Mouse (Mus musculus) left cerebral cortex, adult 2 months (tissue): ENCODE results near the gene Nudt17. TPM values are rescaled to one million over a fixed set of nuclear protein-coding genes. Genes with fewer than 3 reads are reported as not detected.
"Not testable (repeated sequence)": the region's sequence is repeated elsewhere in the genome, so short reads cannot be mapped to it uniquely, and the experiment has no call there.

ENCODE experiments used
- DNase-seq, 2 experiments: peaks; one replicate each; pipeline ENCODE4 v3.0.0; 2021 to 2022; ENCODE audit warnings: low spot score in 2 of 2, mixed read lengths in 1 of 2; ENCODE audit errors: extremely low spot score in 1 of 2
- H3K27ac ChIP-seq: fragments of 200-600 bp; 2 replicates; pipeline ENCODE4 v1.8.1; 2022
- H3K4me3 ChIP-seq: fragments of 200-600 bp; 2 replicates; pipeline ENCODE4 v1.8.1; 2022
- CTCF ChIP-seq: fragments of 200-600 bp; IDR thresholded peaks from 2 replicates; pipeline ENCODE4 v1.8.1; 2022; ENCODE audit warnings: antibody characterized with exemption, mild to moderate bottlenecking, moderate library complexity
- intact Hi-C: fragments of 180-260 bp; cut with DNase I; formaldehyde crosslinking; loops from one replicate; pipeline ENCODE4 v1.15.1; 2025
- total RNA-seq, 2 experiments: library from RNA; stranded (reverse); gene quantifications; 2 replicates each; pipeline ENCODE4 v1.2.3; 2021

Gene Nudt17
- total RNA-seq, 2 experiments from 2014 or later = 8.7 to 10.4 TPM

DNA sequence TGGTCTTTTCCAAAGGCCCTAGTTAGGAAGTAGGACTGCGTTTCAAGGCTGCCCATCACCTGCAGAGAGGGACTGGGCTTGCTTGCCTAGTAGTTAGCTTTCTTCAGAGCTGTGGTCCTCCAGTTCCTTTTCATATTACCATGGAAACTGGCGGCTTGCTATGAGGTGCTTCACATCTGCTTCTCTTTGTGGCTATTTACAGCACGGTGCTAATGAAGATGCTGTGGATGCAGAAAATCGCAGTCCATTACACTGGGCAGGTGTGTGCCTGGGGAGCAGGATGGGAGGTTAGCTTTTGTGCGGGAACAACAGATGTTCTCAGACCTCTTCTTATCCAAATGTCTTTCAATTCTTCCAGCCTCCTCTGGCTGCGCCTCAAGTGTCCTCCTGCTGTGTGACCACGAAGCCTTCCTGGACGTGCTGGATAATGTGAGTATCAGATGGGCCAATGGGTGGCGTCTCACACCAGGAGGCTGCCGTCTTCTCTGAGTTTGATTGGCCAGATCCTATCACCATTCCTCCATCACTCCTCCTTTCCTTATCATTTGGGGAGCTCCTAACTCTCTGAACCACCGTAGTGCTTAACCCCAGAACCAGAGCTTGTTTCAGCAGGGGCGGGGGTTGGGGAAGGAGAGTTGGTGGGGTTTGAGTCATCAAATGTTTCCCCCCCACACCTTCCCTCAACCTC is 27.9 kb downstream of the Nudt17 start:
- H3K4me3 ChIP-seq = no peak overlapping the region
- intact Hi-C loops = no loop called here
- no peak for DNase-seq
- H3K27ac ChIP-seq = no peak overlapping the region
- no peak for TF ChIP-seq CTCF

DNA sequence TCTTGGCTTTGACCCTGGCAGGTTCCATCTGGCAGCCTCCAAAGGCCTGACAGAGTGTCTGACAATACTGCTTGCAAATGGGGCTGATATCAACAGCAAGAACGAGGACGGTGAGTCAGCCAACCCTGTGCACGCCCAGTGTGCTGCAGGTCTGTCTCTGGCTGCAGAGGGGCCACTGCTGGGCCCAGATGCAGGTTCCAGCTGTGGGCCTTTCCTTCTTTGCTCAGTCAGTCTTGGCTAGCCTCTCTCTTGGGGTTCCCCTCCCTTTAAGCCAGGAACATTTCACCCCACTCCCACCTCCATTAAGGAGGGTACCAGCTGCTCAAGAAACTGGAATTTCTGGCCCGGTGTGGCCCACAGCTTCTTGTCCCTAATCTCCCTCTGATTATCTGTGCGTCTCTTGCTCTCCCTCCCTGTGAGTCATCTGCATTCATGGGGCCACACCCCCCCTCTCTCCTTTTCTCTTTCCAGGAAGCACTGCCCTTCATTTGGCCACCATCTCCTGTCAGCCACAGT is 29.1 kb downstream of the Nudt17 start:
- Histone ChIP-seq H3K27ac (no peak overlapping the region), H3K4me3 (no peak overlapping the region)
- DNase-seq = no peak
- intact Hi-C loops = no loop called here
- TF ChIP-seq CTCF = no peak

DNA sequence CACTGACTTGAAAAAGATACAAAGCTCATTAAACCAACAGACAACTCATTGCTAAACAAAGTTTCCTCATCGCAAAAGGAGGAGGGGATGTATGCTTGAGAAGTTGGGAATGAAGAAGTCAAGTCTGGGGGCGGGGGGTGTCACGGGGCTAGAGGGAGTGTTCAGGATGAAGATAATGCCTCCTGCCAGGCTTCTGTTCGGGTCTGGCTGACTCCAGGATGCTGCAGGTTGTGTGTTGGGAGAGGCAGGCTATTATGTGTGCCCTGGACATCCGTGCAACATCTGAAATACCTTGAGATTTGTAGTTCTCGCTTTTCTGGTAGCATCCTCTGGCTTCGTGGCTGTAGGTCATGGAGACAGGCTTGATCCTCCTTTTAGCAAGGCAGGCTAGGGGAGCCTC is 29.9 kb downstream of the Nudt17 start:
- no peak overlapping the region for H3K27ac ChIP-seq
- intact Hi-C loops = no loop called here
- TF ChIP-seq CTCF = no peak
- H3K4me3 ChIP-seq = no peak overlapping the region
- no peak for DNase-seq

DNA sequence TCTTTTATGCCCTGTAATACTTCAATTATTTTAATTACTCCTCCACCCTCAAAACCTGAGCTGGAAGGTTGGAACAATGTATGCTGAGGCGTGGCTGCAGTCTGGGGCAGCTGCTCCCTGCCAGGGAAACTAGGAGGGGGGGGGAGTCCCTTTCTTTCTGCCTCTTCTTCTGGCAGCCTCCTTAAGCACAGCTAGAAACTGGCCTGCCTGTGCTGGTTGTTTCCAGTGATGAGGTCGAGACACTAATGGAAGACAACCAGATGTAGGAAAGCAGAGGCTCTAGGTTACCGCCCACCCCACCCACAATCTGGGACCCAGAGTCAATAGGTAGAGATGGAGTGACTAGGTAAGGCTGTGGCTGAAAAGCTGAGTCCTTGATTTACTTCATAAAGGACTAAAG is 32.7 kb downstream of the Nudt17 start:
- no peak overlapping the region for H3K27ac ChIP-seq
- no peak for DNase-seq
- no peak for TF ChIP-seq CTCF
- intact Hi-C loops = no loop called here
- H3K4me3 ChIP-seq = no peak overlapping the region

DNA sequence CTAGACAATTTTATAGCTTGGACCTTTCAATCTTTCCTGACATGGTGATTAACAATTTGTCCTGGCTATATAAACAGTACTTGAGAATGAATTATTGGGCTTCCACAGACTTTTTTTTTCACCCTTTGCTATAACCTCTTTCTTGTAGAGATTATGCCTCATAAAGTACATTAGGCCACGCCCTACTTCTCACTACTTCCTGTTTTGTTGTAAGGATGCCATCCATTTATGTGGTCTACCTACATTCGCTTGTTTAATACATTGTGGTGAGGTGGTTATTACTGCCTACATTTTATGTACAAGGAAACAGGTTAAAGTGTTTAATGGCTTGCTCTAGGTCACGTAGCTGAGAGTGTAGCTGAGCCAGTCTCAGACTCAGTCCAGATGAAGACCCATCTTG is 33.2 kb downstream of the Nudt17 start:
- TF ChIP-seq CTCF = no peak
- intact Hi-C loops = no loop called here
- H3K27ac ChIP-seq = no peak overlapping the region
- no peak for DNase-seq
- H3K4me3 ChIP-seq = no peak overlapping the region

DNA sequence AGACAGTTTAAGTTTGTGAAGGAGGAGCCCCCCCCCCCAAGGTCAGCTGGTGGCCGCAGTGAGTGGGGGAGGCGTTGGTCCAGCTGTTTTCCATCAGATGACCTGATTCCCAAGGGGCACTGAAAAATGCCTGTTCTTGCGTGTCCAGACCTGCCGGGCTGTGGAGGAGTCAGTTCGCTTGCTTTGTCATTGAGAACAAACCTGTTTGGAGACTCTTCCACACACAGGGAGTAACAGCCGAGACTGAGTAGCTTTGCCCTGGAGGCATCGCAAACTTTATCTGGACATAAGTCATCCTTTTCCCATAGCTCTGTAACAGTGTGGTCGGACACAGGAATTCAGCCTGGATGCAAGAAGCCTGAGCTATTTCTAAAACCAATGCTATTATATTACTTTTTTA is 33.9 kb downstream of the Nudt17 start:
- no peak for TF ChIP-seq CTCF
- H3K27ac ChIP-seq = no peak overlapping the region
- DNase-seq = no peak
- intact Hi-C loops = no loop called here
- H3K4me3 ChIP-seq = no peak overlapping the region

DNA sequence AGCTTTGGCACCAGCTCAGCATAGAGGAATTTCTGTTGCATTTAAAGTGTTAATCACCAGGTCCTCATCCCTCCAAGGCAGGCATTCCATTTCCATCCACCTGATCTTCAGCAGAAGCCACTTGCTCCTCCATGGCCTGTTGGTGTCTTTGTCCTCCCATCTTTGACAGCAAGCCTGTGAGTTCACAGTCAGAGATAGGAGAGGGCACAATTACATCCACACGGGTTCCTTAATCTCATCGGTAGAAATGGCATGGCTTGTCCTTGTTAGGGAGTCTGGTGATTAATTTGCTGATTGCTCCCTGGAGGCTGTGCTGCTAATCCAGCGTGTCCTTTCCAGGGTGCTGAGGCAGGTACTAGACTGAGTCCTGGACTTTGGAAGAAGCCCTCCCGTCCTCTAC is 34.8 kb downstream of the Nudt17 start:
- intact Hi-C loops = no loop called here

DNA sequence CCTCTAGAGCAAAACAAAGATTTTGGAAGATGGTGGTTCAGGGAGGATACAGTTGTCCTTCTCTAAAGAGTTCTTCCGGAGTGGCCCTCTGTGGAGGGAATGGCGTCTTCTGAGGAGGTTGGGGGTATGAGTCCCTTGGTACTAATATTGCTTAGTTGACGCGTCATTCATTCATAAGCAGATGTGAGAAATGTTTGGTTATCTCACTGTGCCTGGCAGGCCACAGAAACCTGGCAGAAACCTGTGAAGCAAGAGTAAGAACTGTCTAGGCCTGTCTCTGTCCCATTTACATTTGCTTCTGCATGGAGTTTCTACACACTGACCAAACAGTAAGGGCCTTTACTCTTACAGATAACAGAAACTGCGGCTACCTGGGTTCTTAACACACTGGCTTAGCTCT is 36.8 kb downstream of the Nudt17 start:
- no peak for TF ChIP-seq CTCF
- no peak overlapping the region for H3K4me3 ChIP-seq
- DNase-seq = no peak
- intact Hi-C loops = loop anchor here (2.0 kb wide), 1 partner anchor 25 kb away; the partner anchor contains the start of gene Pias3
- no peak overlapping the region for H3K27ac ChIP-seq

More for the DNA sequence above, 34.8 kb downstream of the Nudt17 start:
- no peak for DNase-seq
- Histone ChIP-seq H3K4me3 (no peak overlapping the region), H3K27ac (no peak overlapping the region)
- TF ChIP-seq CTCF = no peak

DNA sequence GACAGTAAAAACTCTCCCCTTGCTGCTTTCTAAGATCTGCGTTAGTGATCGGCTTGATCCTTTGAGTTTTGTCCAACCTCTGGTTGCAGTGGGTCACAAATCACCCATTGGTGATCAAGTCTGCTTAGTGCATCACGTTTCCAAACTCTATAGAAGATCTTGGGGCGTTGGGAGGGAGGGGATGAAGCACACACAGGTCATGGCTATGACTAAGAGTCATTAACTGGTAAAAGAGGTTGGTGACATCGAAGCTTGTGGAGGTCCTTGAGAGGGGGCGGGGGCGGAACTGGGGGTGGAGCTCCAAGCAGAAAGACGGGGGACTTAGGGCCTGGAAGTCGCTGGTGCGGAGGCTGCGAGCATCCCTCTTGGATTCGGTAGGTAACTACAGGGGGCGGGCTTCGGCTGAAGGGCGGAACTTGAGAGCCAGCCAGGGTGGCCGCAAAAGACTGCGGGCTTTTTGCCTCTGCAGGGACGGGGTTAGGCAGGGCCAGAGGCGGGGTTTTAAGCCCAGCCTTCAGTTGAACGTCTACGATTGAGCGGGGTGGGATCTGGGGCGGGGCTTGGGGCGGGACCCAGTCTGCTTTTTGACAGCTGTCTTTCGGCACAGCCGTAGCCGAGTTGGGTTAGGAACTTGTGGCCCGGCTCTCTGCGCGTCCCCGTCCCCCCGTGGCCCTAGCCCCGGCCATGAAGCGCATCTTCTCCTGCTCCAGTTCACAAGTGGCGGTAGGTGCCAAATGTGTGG is 38.5 kb downstream of the Nudt17 start, which contains the start of gene Ankrd35:
Gene Ankrd35, plus strand, starts transcription at position 405 of the 742 bp plus-strand sequence.
- peak; percentile 30 for TF ChIP-seq CTCF

DNA sequence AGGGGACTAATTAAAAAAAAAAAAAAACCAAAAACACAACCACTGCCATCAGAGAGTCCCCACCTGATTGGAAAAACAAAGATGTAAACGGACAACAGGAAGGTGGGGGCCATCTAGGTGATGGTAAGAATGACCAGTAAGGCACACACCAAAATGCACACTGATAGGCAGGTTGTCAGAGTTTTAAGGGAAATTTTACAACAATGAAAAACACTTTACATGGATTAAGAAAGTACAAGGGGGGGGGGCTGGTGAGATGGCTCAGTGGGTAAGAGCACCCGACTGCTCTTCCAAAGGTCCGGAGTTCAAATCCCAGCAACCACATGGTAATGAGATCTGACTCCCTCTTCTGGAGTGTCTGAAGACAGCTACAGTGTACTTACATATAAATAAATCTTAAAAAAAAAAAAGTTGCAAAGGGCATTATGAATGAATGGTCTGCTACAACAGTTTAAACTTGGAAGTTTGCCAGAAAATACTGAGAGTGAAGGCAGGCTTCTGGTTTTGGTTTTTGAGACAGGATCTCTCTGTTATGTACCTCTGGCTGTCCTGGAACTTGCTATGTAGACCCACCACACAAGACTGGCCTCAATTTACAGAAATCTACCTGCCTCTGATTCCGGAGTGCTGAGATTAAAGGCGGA is 39.8 kb downstream of the Nudt17 start:
- intact Hi-C loops = no loop called here
- no peak overlapping the region for H3K4me3 ChIP-seq
- no peak for DNase-seq
- H3K27ac ChIP-seq = no peak overlapping the region
- TF ChIP-seq CTCF = no peak

More for the DNA sequence above, 38.5 kb downstream of the Nudt17 start, which contains the start of gene Ankrd35:
- intact Hi-C loops = loop anchor here (2.0 kb wide), 1 partner anchor 27 kb away; the partner anchor contains the start of gene Pias3
- H3K27ac ChIP-seq = peak within 1 kb of the TSS; percentile 66; the same call in 1 of the 2 replicates
- peak within 1 kb of the TSS; percentile 63 for H3K4me3 ChIP-seq
- peak; percentile 65 to 70 for DNase-seq

DNA sequence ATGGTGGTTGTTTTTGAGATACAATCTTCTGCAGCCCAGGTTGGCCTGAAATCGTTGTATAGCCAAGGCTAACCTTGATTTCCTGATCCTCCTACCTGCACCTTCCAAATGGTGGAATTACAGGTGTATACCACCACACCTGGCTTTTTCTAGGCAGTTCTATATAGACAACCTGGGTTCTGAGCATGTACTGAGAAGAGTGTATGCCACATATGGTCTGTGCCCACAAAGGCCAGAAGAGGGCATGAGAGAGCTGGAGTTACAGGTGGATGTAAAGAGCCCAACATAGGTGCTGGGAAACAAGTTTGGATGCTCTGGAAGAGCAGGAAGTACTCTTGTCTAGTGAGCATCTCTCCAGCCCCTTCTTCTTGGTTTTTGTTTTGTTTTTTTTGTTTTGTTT is 41.0 kb downstream of the Nudt17 start:
- intact Hi-C loops = no loop called here
- TF ChIP-seq CTCF = peak; percentile 37
- H3K4me3 ChIP-seq = no peak overlapping the region
- H3K27ac ChIP-seq = no peak overlapping the region
- no peak for DNase-seq

DNA sequence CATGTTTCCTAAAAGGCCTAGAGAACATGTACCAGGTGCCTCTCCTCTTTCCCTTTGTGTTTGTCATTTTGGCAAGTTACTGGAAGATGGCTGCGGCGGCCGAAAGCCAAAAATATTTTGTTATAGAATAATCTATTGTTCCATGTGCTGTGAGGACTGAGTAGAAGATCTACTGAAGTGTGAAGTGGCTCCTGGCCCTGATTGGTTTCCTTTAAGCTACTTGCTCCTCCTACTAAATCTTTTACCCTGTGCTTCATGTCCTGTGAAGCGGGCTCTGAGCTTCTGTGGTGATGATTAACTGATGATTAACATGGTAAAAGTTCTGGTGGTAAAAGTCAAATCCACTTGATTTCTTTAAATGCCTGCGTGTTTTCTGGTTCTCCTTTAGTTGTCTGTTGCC is 41.4 kb downstream of the Nudt17 start:
- Histone ChIP-seq H3K27ac (no peak overlapping the region), H3K4me3 (no peak overlapping the region)
- TF ChIP-seq CTCF = no peak
- DNase-seq = no peak
- intact Hi-C loops = no loop called here

DNA sequence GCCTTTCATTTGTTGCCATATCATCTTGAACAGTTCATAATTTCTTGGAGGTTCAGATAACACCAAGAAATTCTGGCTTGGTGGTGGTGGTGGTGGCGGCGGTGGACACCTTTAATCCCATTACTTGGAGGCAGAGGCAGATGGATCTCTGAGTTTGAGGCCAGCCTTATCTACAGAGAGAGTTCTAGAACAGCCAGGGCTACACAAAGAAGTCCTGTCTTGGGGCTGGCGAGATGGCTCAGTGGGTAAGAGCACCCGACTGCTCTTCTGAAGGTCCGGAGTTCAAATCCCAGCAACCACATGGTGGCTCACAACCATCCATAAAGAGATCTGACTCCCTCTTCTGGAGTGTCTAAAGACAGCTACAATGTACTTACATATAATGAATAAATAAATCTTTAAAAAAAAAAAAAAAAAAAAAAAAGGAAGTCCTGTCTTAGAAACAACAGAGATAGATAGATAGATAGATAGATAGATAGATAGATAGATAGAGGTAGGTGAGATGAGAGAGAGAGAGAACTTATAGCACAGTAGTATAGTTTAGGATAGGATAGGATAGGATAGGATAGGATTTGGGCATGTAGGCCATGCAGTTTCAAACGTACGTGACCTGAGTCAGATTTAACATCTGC is 42.5 kb downstream of the Nudt17 start:
- intact Hi-C loops, H3K4me3 ChIP-seq, DNase-seq, H3K27ac ChIP-seq: not testable (repeated sequence)
